Mouse (Mus musculus) bone marrow macrophage, adult 2 months (primary cell): ENCODE measurements at regions not wholly inside any gene's neighbourhood (a gene's known extent, or its start where the extent isn't known, plus 50 kb on each side); places are given as distances from the start of the nearest gene placed in this dataset.

Source experiments
- H3K27ac ChIP-seq: 2 replicates; pipeline ENCODE4 v1.5.1; 2012; ENCODE audit warnings: low read depth, low read length; ENCODE audit not compliant: insufficient read depth
- H3K4me1 ChIP-seq: 2 replicates; pipeline ENCODE4 v1.6.1; 2012; ENCODE audit warnings: low read length; ENCODE audit not compliant: control insufficient read depth, insufficient read depth
- H3K4me3 ChIP-seq: 2 replicates; pipeline ENCODE4 v1.5.1; 2012; ENCODE audit warnings: mild to moderate bottlenecking, low read length, moderate library complexity; ENCODE audit not compliant: insufficient read depth
- CTCF ChIP-seq: IDR thresholded peaks from 2 replicates; pipeline ENCODE4 v1.5.1; 2012; ENCODE audit warnings: low read depth, mild to moderate bottlenecking, low read length, moderate library complexity
- POLR2A ChIP-seq: IDR thresholded peaks from 2 replicates; pipeline ENCODE4 v1.6.1; 2012; ENCODE audit warnings: mild to moderate bottlenecking, low read depth, low read length, borderline replicate concordance

GRCm38 (mm10) chr6:100419782-100420540 lies 132.7 kb upstream of the Rybp start:
- Histone ChIP-seq H3K4me3 (no peak overlapping the region), H3K4me1 (peaks cover 21% of the 10 kb centered on the region), H3K27ac (no peak overlapping the region)
- TF ChIP-seq CTCF (no peak), POLR2A (no peak)

DNA sequence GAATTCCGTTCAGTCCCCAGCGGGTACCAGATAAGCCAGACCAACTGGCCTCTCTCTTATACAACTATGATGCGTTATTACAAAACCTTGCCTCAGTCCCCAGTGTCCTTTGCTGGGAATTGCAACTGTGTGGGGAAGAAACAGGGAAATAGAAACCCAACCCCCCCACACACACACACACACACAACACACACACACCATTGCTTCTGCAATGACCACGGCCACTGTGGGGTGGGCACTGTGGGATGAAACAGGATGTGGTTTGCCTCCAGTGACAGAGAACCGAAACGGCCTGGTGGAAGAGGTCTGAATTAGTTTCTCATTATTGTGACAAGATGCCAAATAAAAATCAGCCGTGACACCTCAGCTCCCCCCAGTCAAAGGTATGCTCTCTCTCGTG lies 128.8 kb upstream of the Rybp start:
- TF ChIP-seq CTCF (no peak), POLR2A (no peak)
- H3K27ac ChIP-seq: no peak overlapping the region
- H3K4me1 ChIP-seq: peaks cover 19% of the 10 kb centered on the region
- H3K4me3 ChIP-seq: no peak overlapping the region

- no peak for TF ChIP-seq CTCF
- TF ChIP-seq POLR2A: no peak
- Histone ChIP-seq H3K4me3 (no peak overlapping the region), H3K4me1 (peaks cover 19% of the 10 kb centered on the region), H3K27ac (no peak overlapping the region)
Measured at GRCm38 (mm10) chr6:100415514-100415913, 128.2 kb upstream of the Rybp start.

GRCm38 (mm10) chr6:100414836-100415235 lies 127.6 kb upstream of the Rybp start:
- Histone ChIP-seq H3K27ac (no peak overlapping the region), H3K4me1 (peaks cover 23% of the 10 kb centered on the region), H3K4me3 (no peak overlapping the region)
- TF ChIP-seq POLR2A: no peak
- no peak for TF ChIP-seq CTCF

- Histone ChIP-seq H3K4me1 (peaks cover 24% of the 10 kb centered on the region), H3K4me3 (no peak overlapping the region), H3K27ac (no peak overlapping the region)
- TF ChIP-seq POLR2A (no peak), CTCF (no peak)
Measured at GRCm38 (mm10) chr6:100412486-100412885, 125.2 kb upstream of the Rybp start.

- Histone ChIP-seq H3K4me3 (no peak overlapping the region), H3K27ac (no peak overlapping the region), H3K4me1 (peaks cover 22% of the 10 kb centered on the region)
- TF ChIP-seq POLR2A (no peak), CTCF (no peak)
Measured at GRCm38 (mm10) chr6:100411968-100412367, 124.7 kb upstream of the Rybp start.

DNA sequence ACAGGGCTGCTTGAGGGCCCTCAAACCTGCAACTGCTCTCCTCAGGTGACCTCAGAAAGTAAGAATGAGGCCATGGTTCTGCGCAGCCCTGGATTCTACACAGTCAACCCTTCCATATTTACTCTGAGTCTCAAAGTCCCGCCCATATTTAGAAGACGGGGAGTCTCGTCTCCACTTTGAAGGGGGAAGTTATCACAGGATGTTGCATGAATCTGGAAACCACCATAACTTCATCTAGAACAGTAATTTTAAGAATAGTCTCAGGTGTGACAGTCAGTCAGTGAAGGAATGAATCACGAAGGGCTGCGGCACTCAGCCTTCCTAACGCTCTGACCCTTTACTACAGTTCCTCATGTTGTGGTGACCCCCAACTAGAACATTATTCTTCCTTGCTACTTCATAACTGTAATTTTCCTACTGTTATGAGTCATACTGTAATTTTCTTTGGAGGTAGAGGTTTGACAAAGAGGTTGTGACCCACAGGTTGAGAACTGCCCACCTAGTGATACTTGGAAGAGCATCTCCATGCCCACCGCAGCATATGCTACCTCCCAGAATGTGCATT lies 122.9 kb upstream of the Rybp start:
- H3K4me1 ChIP-seq: peaks cover 6% of the 10 kb centered on the region
- TF ChIP-seq CTCF (no peak), POLR2A (no peak)
- H3K4me3 ChIP-seq: no peak overlapping the region
- H3K27ac ChIP-seq: no peak overlapping the region

- no peak overlapping the region for H3K27ac ChIP-seq
- TF ChIP-seq CTCF (no peak), POLR2A (no peak)
Measured at GRCm38 (mm10) chr6:100408826-100409225, 121.5 kb upstream of the Rybp start.

DNA sequence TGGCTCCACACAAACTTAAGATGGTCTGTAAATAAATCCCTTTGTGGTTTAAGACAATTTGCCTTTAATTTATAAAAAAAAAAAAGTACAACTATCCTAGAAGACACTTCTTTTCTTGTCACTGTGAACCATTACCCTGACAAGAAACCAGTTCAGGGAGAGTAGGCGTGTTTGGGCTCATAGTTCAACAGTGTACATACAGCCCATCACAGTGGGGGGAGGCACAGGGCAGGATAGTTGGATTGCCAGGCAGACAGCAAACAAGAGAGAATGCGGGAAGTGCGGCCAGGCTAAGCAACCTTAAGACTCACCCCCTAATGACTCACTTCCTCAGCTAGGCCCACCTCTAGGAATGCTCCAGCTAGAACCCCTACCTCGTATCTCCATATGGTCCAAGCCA lies 119.2 kb upstream of the Rybp start:
- TF ChIP-seq POLR2A (no peak), CTCF (no peak)
- H3K4me3 ChIP-seq: no peak overlapping the region

More at GRCm38 (mm10) chr6:100408826-100409225, 121.5 kb upstream of the Rybp start:
- no peak overlapping the region for H3K4me3 ChIP-seq
- peaks cover 7% of the 10 kb centered on the region; the same call in 1 of the 2 replicates for H3K4me1 ChIP-seq

DNA sequence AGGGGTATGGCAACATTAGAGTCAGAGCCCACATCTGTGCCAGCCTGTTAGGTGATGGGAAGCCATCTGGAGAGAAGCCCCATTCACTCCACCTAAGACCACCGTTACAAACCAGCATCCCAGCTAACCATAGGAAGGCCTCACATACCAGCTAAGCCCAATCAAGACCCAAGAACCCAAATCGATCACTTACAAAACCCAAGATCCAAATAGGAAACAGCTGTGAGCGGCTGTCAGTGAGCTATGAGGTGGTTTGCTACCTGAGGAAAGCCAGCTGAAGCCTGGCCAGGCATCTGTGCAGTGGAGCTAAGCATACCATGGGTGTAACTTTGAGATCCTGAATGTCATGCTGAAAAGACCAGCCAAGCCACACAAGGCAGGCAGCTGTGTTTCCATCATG lies 116.9 kb upstream of the Rybp start:
- TF ChIP-seq POLR2A: no peak
- no peak for TF ChIP-seq CTCF
- H3K27ac ChIP-seq: no peak overlapping the region
- H3K4me1 ChIP-seq: peaks cover 23% of the 10 kb centered on the region
- H3K4me3 ChIP-seq: no peak overlapping the region

More for the DNA sequence above, 119.2 kb upstream of the Rybp start:
- Histone ChIP-seq H3K4me1 (peaks cover 15% of the 10 kb centered on the region), H3K27ac (no peak overlapping the region)
